Mouse (Mus musculus) midbrain, embryonic 11.5 days (tissue): ENCODE results near the gene Fgd5. TPM values are rescaled to one million over a fixed set of nuclear protein-coding genes. Genes with fewer than 3 reads are reported as not detected.

Source experiments
- ATAC-seq: fragments of 200-750 bp; cut with Nextera tagmentation; 2 replicates; pipeline ENCODE4 v1.8.0; 2017; ENCODE audit warnings: moderate TSS enrichment, moderate library complexity; ENCODE audit not compliant: low FRiP score
- DNase-seq: peaks from one replicate; pipeline ENCODE4 v3.0.0; 2015; ENCODE audit warnings: low spot score; ENCODE audit errors: missing footprints
- H3K27ac ChIP-seq: fragments of 300-500 bp; sonication (generic); 2 replicates; pipeline ENCODE4 v1.5.1; 2014; ENCODE audit warnings: low read depth, low read length
- H3K27me3 ChIP-seq: fragments of 300-500 bp; sonication (generic); 2 replicates; pipeline ENCODE4 v1.6.1; 2014; ENCODE audit warnings: mild to moderate bottlenecking, low read length, moderate library complexity, mixed read lengths; ENCODE audit not compliant: control insufficient read depth, insufficient read depth
- H3K36me3 ChIP-seq: fragments of 300-500 bp; sonication (generic); 2 replicates; pipeline ENCODE4 v1.6.1; 2014; ENCODE audit warnings: mild to moderate bottlenecking, low read length, moderate library complexity, mixed read lengths; ENCODE audit not compliant: control insufficient read depth, insufficient read depth
- H3K4me1 ChIP-seq: fragments of 300-500 bp; sonication (generic); 2 replicates; pipeline ENCODE4 v1.6.1; 2014; ENCODE audit warnings: low read length; ENCODE audit not compliant: control insufficient read depth, insufficient read depth
- H3K4me2 ChIP-seq: fragments of 300-500 bp; sonication (generic); 2 replicates; pipeline ENCODE4 v1.6.1; 2014; ENCODE audit warnings: mild to moderate bottlenecking, moderate library complexity
- H3K4me3 ChIP-seq: fragments of 300-500 bp; sonication (generic); 2 replicates; pipeline ENCODE4 v1.5.1; 2014; ENCODE audit warnings: low read depth, low read length
- H3K9ac ChIP-seq: fragments of 300-500 bp; sonication (generic); 2 replicates; pipeline ENCODE4 v1.6.1; 2014; ENCODE audit warnings: low read length
- H3K9me3 ChIP-seq: fragments of 300-500 bp; sonication (generic); 2 replicates; pipeline ENCODE4 v1.6.1; 2016; ENCODE audit warnings: low read length; ENCODE audit not compliant: control insufficient read depth
- WGBS: fragments of 180-500 bp; shearing (Covaris S2); extraction: QIAGEN DNeasy Blood & Tissue Kit; methylation state at CpG from one replicate; pipeline ENCODE4 v1.1.7; 2014; 5-methylcytosine and 5-hydroxymethylcytosine counted together
- polyA plus RNA-seq: library from polyadenylated mRNA; unstranded; fragments of >200 nt; fragmentation: Nextera tagmentation; extraction: Ambion mirVana; gene quantifications from 2 replicates; pipeline ENCODE4 v1.2.1, GENCODE M21; 2014

Gene Fgd5
- polyA plus RNA-seq, 1 experiment from 2014 or later: 3.5 TPM

- no peaks in the 10 kb centered on the region for H3K36me3 ChIP-seq
- H3K27ac ChIP-seq: peak overlapping the region; percentile 53
- H3K4me2 ChIP-seq: no peak overlapping the region
- H3K27me3 ChIP-seq: no peaks in the 10 kb centered on the region
- ATAC-seq: no peak
- WGBS: 43% methylated on average over 2 of the region's 2 CpGs
- no peak for DNase-seq
- peaks cover 25% of the 10 kb centered on the region for H3K4me1 ChIP-seq
- H3K9ac ChIP-seq: peak overlapping the region; percentile 20; the same call in 1 of the 2 replicates
- H3K4me3 ChIP-seq: no peak overlapping the region
- no peaks in the 10 kb centered on the region for H3K9me3 ChIP-seq
These were observed 25.0 kb downstream of the Fgd5 start for GRCm38 (mm10) chr6:92003646-92004045.

DNA sequence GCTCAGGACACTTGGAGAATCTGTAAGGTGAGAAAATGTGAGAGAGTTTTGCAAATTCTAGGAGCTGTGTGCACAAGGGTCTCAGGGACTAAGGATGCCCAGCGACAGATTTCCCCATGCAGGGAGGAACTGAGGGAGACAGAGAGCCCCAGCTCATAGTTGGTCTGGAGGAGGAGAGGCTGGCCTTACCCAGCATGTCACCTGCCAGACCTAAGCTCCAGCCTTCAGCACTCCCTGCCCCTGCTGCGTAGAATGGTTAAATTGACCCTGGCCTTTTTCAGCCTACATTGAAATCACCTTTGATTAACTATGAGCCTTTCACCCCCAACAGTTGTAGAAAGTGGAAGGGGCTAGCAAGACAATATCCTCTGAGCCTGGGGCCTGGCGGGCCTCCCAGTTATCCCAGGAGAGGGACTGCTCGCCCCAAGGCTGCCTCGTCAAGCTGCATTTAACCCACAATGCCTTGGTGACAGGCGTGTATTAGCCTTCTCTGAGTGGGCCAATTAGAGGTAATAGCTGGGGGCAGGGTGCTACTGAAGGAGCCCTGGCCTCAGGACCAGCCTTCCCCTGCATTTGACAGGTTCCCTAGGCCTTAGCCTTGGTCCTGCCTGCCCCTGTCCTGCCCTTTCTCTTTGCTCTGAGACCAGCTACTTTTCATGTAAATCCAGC is 25.6 kb downstream of the Fgd5 start:
- Histone ChIP-seq H3K27ac (peak overlapping the region; percentile 53), H3K4me2 (no peak overlapping the region), H3K36me3 (no peaks in the 10 kb centered on the region), H3K27me3 (no peaks in the 10 kb centered on the region), H3K9me3 (no peaks in the 10 kb centered on the region), H3K9ac (peak overlapping the region; percentile 20; the same call in 1 of the 2 replicates), H3K4me3 (no peak overlapping the region), H3K4me1 (peaks cover 25% of the 10 kb centered on the region)
- ATAC-seq (peak; percentile 89), DNase-seq (peak; percentile 89)
- 24% methylated on average over 6 of the region's 6 CpGs for WGBS

DNA sequence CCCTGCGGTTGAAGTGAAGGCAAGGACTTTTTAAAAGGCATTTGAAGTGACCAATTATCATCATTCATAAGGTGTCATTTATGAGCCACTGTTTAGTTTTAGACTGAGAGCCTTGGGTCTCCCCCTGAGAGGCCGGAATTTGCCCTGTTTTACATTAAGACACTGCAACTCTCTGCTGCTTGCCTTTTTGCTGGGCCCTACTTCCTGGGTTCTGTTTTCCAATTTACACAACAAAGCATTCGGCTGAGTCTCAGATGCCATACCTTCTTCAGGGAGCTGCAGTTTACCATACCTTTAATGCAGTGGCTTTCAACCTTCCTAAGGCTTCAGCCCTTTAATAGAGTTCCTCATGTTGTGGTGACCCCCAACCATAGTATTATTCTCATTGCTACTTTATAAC is 26.1 kb downstream of the Fgd5 start:
- no peaks in the 10 kb centered on the region for H3K27me3 ChIP-seq
- 34% methylated on average over 3 of the region's 3 CpGs for WGBS
- H3K9me3 ChIP-seq: no peaks in the 10 kb centered on the region
- no peak for DNase-seq
- H3K4me3 ChIP-seq: no peak overlapping the region
- H3K4me2 ChIP-seq: no peak overlapping the region
- H3K9ac ChIP-seq: no peak overlapping the region
- no peaks in the 10 kb centered on the region for H3K36me3 ChIP-seq
- H3K27ac ChIP-seq: peak overlapping the region; percentile 53
- ATAC-seq: no peak
- peaks cover 25% of the 10 kb centered on the region for H3K4me1 ChIP-seq

GRCm38 (mm10) chr6:92010895-92011294 is 32.2 kb downstream of the Fgd5 start:
- H3K36me3 ChIP-seq: no peaks in the 10 kb centered on the region
- H3K4me3 ChIP-seq: no peak overlapping the region
- no peak for ATAC-seq
- H3K4me1 ChIP-seq: no peaks in the 10 kb centered on the region
- no peak overlapping the region for H3K4me2 ChIP-seq
- no peak overlapping the region for H3K9ac ChIP-seq
- no peak overlapping the region for H3K27ac ChIP-seq
- DNase-seq: no peak
- WGBS: 80% methylated on average over 2 of the region's 2 CpGs
- no peaks in the 10 kb centered on the region for H3K9me3 ChIP-seq
- no peaks in the 10 kb centered on the region for H3K27me3 ChIP-seq

DNA sequence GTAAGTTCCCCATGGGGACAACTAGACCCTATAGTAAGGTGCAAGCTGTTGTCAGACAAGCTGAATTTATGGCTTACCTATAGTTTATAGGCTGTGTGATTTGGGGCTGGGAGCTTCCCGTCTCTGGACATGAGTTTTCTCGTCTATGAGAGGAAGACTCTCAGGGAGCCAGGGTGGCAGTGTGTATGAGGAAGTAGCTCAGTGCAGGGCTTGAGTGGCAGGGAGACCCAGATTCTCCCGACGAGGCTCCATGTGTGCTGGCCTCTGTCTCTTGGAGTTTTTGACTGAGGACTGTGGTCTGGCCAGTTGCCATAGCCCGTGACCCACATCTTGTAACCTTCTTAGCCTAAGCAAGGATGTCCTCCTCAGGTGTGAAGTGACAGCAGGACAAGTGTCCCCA is 33.7 kb downstream of the Fgd5 start:
- ATAC-seq (no peak), DNase-seq (no peak)
- Histone ChIP-seq H3K36me3 (no peaks in the 10 kb centered on the region), H3K9ac (no peak overlapping the region), H3K4me1 (no peaks in the 10 kb centered on the region), H3K4me2 (no peak overlapping the region), H3K9me3 (no peaks in the 10 kb centered on the region), H3K27me3 (no peaks in the 10 kb centered on the region), H3K4me3 (no peak overlapping the region), H3K27ac (no peak overlapping the region)
- 81% methylated on average over 5 of the region's 5 CpGs for whole genome bisulfite sequencing

GRCm38 (mm10) chr6:92013035-92013434 is 34.4 kb downstream of the Fgd5 start:
- Histone ChIP-seq H3K36me3 (no peaks in the 10 kb centered on the region), H3K4me1 (no peaks in the 10 kb centered on the region), H3K27ac (no peak overlapping the region), H3K27me3 (no peaks in the 10 kb centered on the region), H3K9ac (no peak overlapping the region), H3K9me3 (no peaks in the 10 kb centered on the region), H3K4me2 (no peak overlapping the region), H3K4me3 (no peak overlapping the region)
- DNase-seq (no peak), ATAC-seq (no peak)
- WGBS: 96% methylated on average over 6 of the region's 6 CpGs

- 80% methylated on average over 3 of the region's 3 CpGs for WGBS
- Histone ChIP-seq H3K9me3 (no peaks in the 10 kb centered on the region), H3K4me3 (no peak overlapping the region), H3K4me1 (no peaks in the 10 kb centered on the region), H3K4me2 (no peak overlapping the region), H3K27ac (no peak overlapping the region), H3K27me3 (no peaks in the 10 kb centered on the region), H3K9ac (no peak overlapping the region), H3K36me3 (no peaks in the 10 kb centered on the region)
- ATAC-seq (no peak), DNase-seq (no peak)
These were observed 34.9 kb downstream of the Fgd5 start for GRCm38 (mm10) chr6:92013620-92014019.

DNA sequence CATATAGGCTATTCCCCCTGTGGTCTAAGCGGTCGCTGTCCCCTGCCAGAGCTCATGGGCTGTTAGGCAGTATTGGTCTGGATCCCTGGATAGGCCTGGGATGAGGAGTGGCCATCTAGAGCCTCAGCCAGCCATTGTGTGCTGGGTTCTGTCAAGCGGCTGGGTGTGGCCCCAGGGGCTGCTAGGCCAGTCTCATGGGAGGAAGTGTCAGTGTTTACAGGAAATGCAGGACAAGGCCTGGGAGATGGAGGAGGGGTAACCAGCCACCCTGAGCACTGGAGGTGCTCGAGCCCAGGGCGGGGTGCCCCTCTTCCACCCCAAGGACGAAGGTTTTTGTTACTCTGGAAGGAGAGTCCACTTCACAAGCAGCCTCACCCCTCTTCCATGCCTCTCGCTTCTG is 36.3 kb downstream of the Fgd5 start:
- Histone ChIP-seq H3K4me2 (no peak overlapping the region), H3K9me3 (no peaks in the 10 kb centered on the region), H3K4me1 (no peaks in the 10 kb centered on the region), H3K27ac (no peak overlapping the region), H3K9ac (no peak overlapping the region), H3K27me3 (no peaks in the 10 kb centered on the region), H3K36me3 (no peaks in the 10 kb centered on the region), H3K4me3 (no peak overlapping the region)
- 81% methylated on average over 7 of the region's 7 CpGs for WGBS
- ATAC-seq (no peak), DNase-seq (no peak)

- Histone ChIP-seq H3K4me2 (no peak overlapping the region), H3K27me3 (no peaks in the 10 kb centered on the region), H3K4me1 (no peaks in the 10 kb centered on the region), H3K9me3 (no peaks in the 10 kb centered on the region), H3K27ac (no peak overlapping the region), H3K9ac (no peak overlapping the region), H3K36me3 (no peaks in the 10 kb centered on the region), H3K4me3 (no peak overlapping the region)
- no peak for ATAC-seq
- WGBS: 82% methylated on average over 5 of the region's 5 CpGs
- DNase-seq: no peak
These were observed 37.2 kb downstream of the Fgd5 start for GRCm38 (mm10) chr6:92015848-92016247.
